Mouse (Mus musculus) B cell, adult 62 days (primary cell): ENCODE data around the gene Gm13285. TPM values are rescaled to one million over a fixed set of nuclear protein-coding genes. Genes with fewer than 3 reads are reported as not detected.

Experiments
- total RNA-seq: library from RNA; stranded (reverse); gene quantifications from 4 replicates; pipeline ENCODE4 v1.2.4, GENCODE M21; 2023

Gm13285 gene
- total RNA-seq, 1 experiment from 2014 or later, result not detected

Other genes with a start within 250 kb of the Gm13285 start
- not detected in 4 replicates for gene Ifna15, start 241.4 kb upstream of the Gm13285 start, total RNA-seq
- gene Ifna14, start 227.9 kb upstream of the Gm13285 start, total RNA-seq, result not detected in 4 replicates
- not detected in 4 replicates for gene Ifna9, start 207.3 kb upstream of the Gm13285 start, total RNA-seq
- not detected in 4 replicates for gene Ifna12, start 196.3 kb upstream of the Gm13285 start, total RNA-seq
- gene C87499, start 165.3 kb upstream of the Gm13285 start, total RNA-seq, result not detected in 4 replicates
- not detected in 4 replicates for gene Ifna13, start 155.2 kb upstream of the Gm13285 start, total RNA-seq
- gene Ifna16, start 122.7 kb upstream of the Gm13285 start, total RNA-seq, result not detected in 4 replicates
- not detected in 4 replicates for gene Ifna2, start 115.8 kb upstream of the Gm13285 start, total RNA-seq
- not detected in 4 replicates for gene Ifnab, start 108.3 kb upstream of the Gm13285 start, total RNA-seq
- gene Gm26566, start 77.9 kb upstream of the Gm13285 start, total RNA-seq, result not detected in 4 replicates
- 14.4 to 16.1 TPM (median 15.0 TPM) in 4 replicates for gene Klhl9, start 77.2 kb upstream of the Gm13285 start, total RNA-seq
- gene Gm13271, start 44.8 kb upstream of the Gm13285 start, total RNA-seq, result not detected in 4 replicates
- gene Gm13283, start 39.5 kb upstream of the Gm13285 start, total RNA-seq, result not detected in 4 replicates
- gene Gm13290, start 25.8 kb upstream of the Gm13285 start, total RNA-seq, result not detected in 4 replicates
- gene Gm13289, start 22.7 kb upstream of the Gm13285 start, total RNA-seq, result not detected in 4 replicates
- gene Gm13272, start 19.8 kb upstream of the Gm13285 start, total RNA-seq, result not detected in 4 replicates
- gene Ifnz, start 17.5 kb upstream of the Gm13285 start, total RNA-seq, result not detected in 4 replicates
- gene Gm13276, start 14.0 kb upstream of the Gm13285 start, total RNA-seq, result not detected in 4 replicates
- gene Gm13277, start 11.0 kb upstream of the Gm13285 start, total RNA-seq, result not detected in 4 replicates
- gene Gm13278, start 8.1 kb upstream of the Gm13285 start, total RNA-seq, result not detected in 4 replicates
- not detected in 4 replicates for gene Gm13275, start 5.2 kb upstream of the Gm13285 start, total RNA-seq
- gene Gm13279, start 2.3 kb upstream of the Gm13285 start, total RNA-seq, result not detected in 4 replicates
- not detected in 4 replicates for gene Gm13287, start 3.6 kb downstream of the Gm13285 start, total RNA-seq
- not detected in 4 replicates for gene Gm13288, start 5.9 kb downstream of the Gm13285 start, total RNA-seq
- not detected in 4 replicates for gene Ifna7, start 16.6 kb downstream of the Gm13285 start, total RNA-seq
- not detected in 4 replicates for gene Ifna11, start 20.3 kb downstream of the Gm13285 start, total RNA-seq
- not detected in 4 replicates for gene Ifna6, start 27.8 kb downstream of the Gm13285 start, total RNA-seq
- gene Ifna5, start 35.9 kb downstream of the Gm13285 start, total RNA-seq, result not detected in 4 replicates
- not detected in 4 replicates for gene Ifna4, start 42.2 kb downstream of the Gm13285 start, total RNA-seq
- not detected in 4 replicates for gene Ifna1, start 50.4 kb downstream of the Gm13285 start, total RNA-seq
- gene Ifne, start 80.5 kb downstream of the Gm13285 start, total RNA-seq, result not detected in 4 replicates